Mouse (Mus musculus): ENCODE data around the gene C3. TPM values are rescaled to one million over a fixed set of nuclear protein-coding genes. Genes with fewer than 3 reads are reported as not detected.

C3 gene
- polyA plus RNA-seq, 1 experiment from 2014 or later = 2.2 TPM

GRCm38 (mm10) chr17:57170616-57171260 lies 57.2 kb downstream of the C3 start:
- Histone ChIP-seq H3K9me3 (no peaks in the 10 kb centered on the region), H3K4me1 (no peaks in the 10 kb centered on the region), H3K9ac (no peak overlapping the region), H3K27ac (no peak overlapping the region), H3K4me2 (no peak overlapping the region), H3K27me3 (replicated peaks) (no peaks in the 10 kb centered on the region), H3K36me3 (replicated peaks) (no peaks in the 10 kb centered on the region), H3K4me3 (no peak overlapping the region)
- ATAC-seq (replicated peaks) = no peak
- 61% methylated on average over 5 of the region's 5 CpGs for WGBS

GRCm38 (mm10) chr17:57166800-57167791 lies 60.8 kb downstream of the C3 start:
- Histone ChIP-seq H3K9me3 (no peaks in the 10 kb centered on the region), H3K27me3 (replicated peaks) (no peaks in the 10 kb centered on the region), H3K36me3 (replicated peaks) (no peaks in the 10 kb centered on the region), H3K27ac (no peak overlapping the region), H3K4me2 (no peak overlapping the region), H3K9ac (no peak overlapping the region), H3K4me1 (no peaks in the 10 kb centered on the region), H3K4me3 (no peak overlapping the region)
- WGBS = 10% methylated on average over 11 of the region's 11 CpGs
- peak; percentile 82 for ATAC-seq (replicated peaks)

Small RNA genes lying within 50 kb of the gene (microRNA-seq; reads per million reads assigned to microRNA genes)
- gene Mir6978 = not detected

Other genes starting within 250 kb of the C3 start
- not detected in 2 replicates for gene Acer1, start 246.0 kb downstream of the C3 start, polyA plus RNA-seq (2015; fragmentation: Nextera tagmentation; extraction: Ambion mirVana)
- gene Clpp, start 237.8 kb downstream of the C3 start, polyA plus RNA-seq (2015; fragmentation: Nextera tagmentation; extraction: Ambion mirVana) = 180 and 188 TPM in 2 replicates
- gene Alkbh7, start 230.8 kb downstream of the C3 start, polyA plus RNA-seq (2015; fragmentation: Nextera tagmentation; extraction: Ambion mirVana) = 53.2 and 57.1 TPM in 2 replicates
- gene Pspn, start 228.1 kb downstream of the C3 start, polyA plus RNA-seq (2015; fragmentation: Nextera tagmentation; extraction: Ambion mirVana) = 0.68 and 0.83 TPM in 2 replicates
- gene Gtf2f1, start 216.8 kb downstream of the C3 start, polyA plus RNA-seq (2015; fragmentation: Nextera tagmentation; extraction: Ambion mirVana) = 76.8 TPM in 2 replicates
- 0.43 and 0.73 TPM in 2 replicates for gene Gm17949, start 216.7 kb downstream of the C3 start, polyA plus RNA-seq (2015; fragmentation: Nextera tagmentation; extraction: Ambion mirVana)
- 29.9 and 30.5 TPM in 2 replicates for gene Khsrp, start 196.6 kb downstream of the C3 start, polyA plus RNA-seq (2015; fragmentation: Nextera tagmentation; extraction: Ambion mirVana)
- gene Slc25a41, start 186.5 kb downstream of the C3 start, polyA plus RNA-seq (2015; fragmentation: Nextera tagmentation; extraction: Ambion mirVana) = not detected in 2 replicates
- gene Crb3, start 169.0 kb downstream of the C3 start, polyA plus RNA-seq (2015; fragmentation: Nextera tagmentation; extraction: Ambion mirVana) = 1.5 and 2.0 TPM in 2 replicates
- gene Slc25a23, start 168.3 kb downstream of the C3 start, polyA plus RNA-seq (2015; fragmentation: Nextera tagmentation; extraction: Ambion mirVana) = 42.5 TPM in 2 replicates
- 5.8 TPM in 2 replicates for gene Dennd1c, start 149.6 kb downstream of the C3 start, polyA plus RNA-seq (2015; fragmentation: Nextera tagmentation; extraction: Ambion mirVana)
- 388 and 395 TPM in 2 replicates for gene Tubb4a, start 140.4 kb downstream of the C3 start, polyA plus RNA-seq (2015; fragmentation: Nextera tagmentation; extraction: Ambion mirVana)
- gene Tnfsf9, start 122.8 kb downstream of the C3 start, polyA plus RNA-seq (2015; fragmentation: Nextera tagmentation; extraction: Ambion mirVana) = 7.4 and 8.1 TPM in 2 replicates
- 1.1 and 1.2 TPM in 2 replicates for gene Cd70, start 78.4 kb downstream of the C3 start, polyA plus RNA-seq (2015; fragmentation: Nextera tagmentation; extraction: Ambion mirVana)
- gene Tnfsf14, start 34.0 kb downstream of the C3 start, polyA plus RNA-seq (2015; fragmentation: Nextera tagmentation; extraction: Ambion mirVana) = not detected in 2 replicates
- gene Gpr108, start 20.3 kb upstream of the C3 start, polyA plus RNA-seq (2015; fragmentation: Nextera tagmentation; extraction: Ambion mirVana) = 22.7 and 23.1 TPM in 2 replicates
- gene Trip10, start 21.3 kb upstream of the C3 start, polyA plus RNA-seq (2015; fragmentation: Nextera tagmentation; extraction: Ambion mirVana) = 9.6 and 10.5 TPM in 2 replicates
- 1.5 and 1.6 TPM in 2 replicates for gene Vav1, start 51.0 kb upstream of the C3 start, polyA plus RNA-seq (2015; fragmentation: Nextera tagmentation; extraction: Ambion mirVana)
- 3.9 and 4.5 TPM in 2 replicates for gene Adgre1, start 130.6 kb upstream of the C3 start, polyA plus RNA-seq (2015; fragmentation: Nextera tagmentation; extraction: Ambion mirVana)

Data from midbrain, embryonic 15.5 days (tissue).